Mouse (Mus musculus) yolk sac, embryonic 10.5 days (tissue): ENCODE measurements around the gene Tle3.

Experiments used
- DNase-seq: peaks from one replicate; pipeline ENCODE4 v3.0.0-alpha.2; 2017; ENCODE audit warnings: low spot score

The Tle3 gene

DNA sequence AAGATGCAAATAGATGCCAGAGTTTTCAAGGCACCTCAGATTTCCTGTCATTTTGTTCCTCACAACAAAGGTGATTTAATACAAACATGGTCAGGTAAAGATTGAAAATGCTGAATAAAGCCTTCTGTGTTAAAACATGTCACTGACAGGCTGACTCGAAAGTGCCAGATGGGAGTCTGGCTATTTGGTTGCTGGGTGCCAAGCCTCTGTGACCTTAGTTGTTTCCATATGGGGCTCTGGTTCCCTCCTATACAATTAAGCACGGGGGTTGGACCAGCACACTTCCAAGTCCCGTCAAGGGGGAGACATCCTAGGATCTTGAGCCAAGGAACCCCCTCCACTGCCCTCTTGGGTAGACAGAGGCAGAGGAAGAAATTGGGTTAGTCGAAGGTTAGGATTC, 13.2 kb upstream of the Tle3 start:
- DNase-seq = no peak

- DNase-seq = no peak
Measured at GRCm38 (mm10) chr9:61359741-61360140, 12.4 kb upstream of the Tle3 start.

- no peak for DNase-seq
Measured at GRCm38 (mm10) chr9:61360163-61360562, 12.0 kb upstream of the Tle3 start.

- peak; percentile 92 for DNase-seq
Measured at GRCm38 (mm10) chr9:61360727-61361631, 11.2 kb upstream of the Tle3 start.

DNA sequence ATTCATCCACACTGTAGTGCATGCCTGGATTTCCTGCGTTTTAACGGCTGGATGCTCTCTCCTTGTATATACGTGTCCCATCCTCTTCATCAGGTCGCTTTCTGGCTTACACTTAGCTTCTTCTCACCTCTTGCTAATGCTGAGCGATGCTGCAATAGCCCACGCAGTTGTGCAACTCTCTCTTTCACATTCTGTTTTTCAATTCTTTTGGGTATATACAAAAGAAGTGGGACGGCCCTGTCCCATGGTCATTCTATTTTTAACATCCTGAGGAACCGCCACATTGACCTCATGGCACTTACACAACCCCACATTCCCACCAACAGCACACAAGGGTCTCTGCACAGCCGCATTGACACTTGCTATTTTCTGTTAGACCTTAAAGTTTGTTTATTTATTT, 9.0 kb upstream of the Tle3 start:
- no peak for DNase-seq

- peak; percentile 58 for DNase-seq
Measured at GRCm38 (mm10) chr9:61366108-61366507, 6.1 kb upstream of the Tle3 start.

GRCm38 (mm10) chr9:61367156-61367555, 5.0 kb upstream of the Tle3 start:
- no peak for DNase-seq

DNA sequence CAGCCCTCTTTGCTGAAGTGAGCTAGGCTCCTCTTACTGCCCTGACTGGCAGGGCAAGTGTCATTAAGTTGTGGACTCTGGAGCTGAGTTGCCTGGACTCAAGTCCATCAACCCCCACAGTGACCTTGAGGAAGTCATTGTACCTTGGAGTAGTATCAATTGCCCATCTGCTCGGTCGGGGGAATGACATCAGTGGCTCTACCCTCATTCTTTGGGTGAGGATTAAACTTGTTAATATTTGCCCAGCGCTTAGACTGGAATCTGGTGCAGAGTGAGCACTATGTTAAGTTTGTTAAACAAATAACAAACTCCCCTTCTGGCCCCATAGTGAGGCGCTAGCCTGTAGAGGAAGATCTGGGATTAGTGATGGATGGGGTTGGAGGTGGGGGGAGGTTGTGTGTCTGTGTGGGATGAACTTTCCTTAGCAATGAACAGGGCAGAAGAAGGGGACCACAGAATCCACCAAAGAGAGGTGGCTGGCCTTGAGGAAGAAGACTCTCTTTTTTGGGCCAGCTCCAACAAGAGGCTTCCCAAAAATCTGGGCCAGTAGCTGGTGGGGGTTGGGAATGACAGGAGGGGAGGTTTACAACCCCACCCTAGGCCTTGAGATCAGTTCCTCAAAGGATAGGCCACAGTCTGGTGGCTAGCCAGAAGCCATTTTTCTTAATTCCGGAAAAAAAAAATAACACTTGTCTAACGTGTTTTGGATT, 4.2 kb upstream of the Tle3 start:
- peak; percentile 85 for DNase-seq

DNA sequence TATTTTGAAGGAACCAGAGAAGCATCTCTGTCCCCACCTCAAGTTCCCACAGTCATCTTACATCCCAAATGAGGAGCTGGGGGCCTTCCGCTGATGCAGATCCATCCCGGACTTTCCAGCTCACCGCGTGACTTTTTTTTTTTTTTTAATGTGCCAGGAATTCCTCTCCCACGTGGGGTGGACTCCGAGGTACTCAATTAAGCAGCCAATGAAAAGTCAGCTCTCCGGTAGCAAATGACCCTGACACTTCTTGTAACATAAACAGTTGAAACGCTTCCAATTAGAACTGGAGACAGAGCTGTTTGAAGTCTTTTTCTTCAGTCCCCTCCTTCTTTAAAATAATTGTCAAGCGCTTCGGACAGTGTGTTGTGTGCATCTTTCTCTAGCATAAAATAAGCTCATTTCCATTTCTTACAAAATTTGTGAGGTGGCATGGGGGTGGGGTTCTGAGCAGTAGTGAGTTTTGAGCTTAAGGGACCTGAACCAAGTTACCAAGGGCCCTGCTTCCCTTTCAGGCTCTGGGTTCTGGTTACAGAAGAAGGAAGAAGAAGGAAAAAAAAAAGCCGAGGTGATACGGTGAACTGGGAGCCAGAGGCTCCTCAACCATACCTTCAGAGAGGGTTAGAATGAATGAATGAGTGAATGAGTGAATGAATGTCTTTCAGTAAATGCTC, 3.5 kb upstream of the Tle3 start:
- DNase-seq = peak; percentile 93

DNA sequence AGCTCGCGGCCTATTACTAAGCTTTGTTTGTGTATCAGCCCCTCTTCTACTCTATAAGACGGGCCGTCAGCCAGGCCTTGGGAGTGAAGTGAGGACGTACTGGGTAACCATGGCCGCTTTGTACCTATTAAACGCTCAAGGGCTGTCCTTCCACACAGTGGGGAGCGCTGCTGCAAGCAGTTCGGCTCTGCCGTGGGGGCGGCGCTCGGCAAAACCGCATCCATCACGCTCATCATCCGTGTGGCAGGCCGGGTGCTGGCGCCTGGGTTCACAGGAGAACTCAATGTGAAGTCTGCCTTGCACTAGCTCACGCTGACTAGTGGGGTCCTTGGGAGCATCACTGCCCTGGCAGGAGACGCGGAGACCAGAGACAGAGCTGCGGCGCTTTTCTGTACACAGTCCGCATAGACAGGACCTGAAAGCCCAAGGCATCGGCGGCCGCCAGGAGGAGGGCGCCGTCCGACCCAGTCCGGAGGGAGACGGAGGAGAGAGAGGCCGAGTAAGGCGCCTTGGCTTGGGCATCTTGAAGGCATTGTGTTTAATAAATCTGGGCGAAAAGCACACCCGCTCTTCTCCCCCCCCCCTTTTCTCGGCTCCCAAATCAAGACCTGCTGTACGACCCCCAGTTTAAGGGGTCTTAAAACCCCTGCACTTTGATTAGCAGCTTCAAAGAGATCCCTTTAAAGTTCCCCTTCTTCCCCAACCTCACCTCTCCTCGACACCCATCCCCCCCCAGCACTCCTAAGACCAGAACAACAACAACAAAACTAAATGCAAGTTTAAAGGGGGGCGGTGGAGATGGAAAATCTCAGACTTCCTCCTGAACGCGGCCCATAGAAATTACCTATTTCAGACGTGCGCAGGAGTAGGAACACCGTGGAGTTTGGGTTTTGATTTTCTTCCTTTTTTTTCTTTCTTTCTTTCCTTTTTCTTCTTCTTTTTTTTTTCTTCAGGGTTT, 2.6 kb upstream of the Tle3 start:
- peak; percentile 69 for DNase-seq

DNA sequence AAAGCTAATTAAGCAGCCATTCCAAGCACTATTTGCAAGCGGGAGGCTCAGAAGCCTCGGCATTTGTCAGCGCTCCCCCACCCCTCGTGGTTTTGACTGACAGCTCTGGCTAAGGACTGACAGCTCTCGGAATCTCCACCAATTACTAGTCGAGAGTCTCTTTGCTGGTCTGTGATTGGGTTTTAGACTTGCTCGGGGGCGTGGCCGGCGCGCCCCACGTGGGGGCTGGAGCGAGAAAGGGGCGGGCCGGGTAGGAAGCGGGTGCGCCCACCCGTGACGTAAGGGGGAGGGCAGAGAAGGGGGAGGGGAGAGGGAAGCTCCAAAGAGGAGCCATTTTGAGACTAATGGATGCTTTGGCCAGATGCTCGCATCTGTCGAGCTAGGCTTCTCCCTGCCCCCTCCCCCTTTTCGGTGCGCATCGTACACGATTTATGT, 1.7 kb upstream of the Tle3 start:
- peak; percentile 99 for DNase-seq

GRCm38 (mm10) chr9:61370889-61371754, 1.0 kb upstream of the Tle3 start:
- DNase-seq = peak; percentile 71

DNA sequence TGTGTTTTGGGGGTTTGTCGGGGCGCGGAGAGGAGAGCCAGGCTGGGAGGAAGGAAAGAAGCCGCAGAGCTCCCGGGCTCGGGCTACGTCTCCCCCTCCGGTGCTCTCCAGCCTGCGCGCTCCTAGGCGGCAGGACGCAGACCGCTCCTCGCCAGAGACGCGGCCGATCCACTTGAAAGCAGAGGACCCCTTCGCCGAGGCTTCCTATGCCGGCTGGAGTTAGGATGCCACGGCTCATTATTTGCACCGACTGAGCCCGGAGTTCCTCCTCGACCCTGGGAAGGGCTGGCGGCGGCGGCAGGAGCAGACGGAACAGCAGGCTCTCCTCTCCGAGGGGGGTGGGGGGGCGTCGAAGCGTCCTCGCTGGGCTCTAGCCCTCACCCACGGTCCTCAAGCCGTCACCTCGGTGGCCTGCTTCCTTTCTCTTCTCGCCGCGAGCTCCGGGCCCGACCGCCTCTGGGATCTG, 377 bp downstream of the Tle3 start:
- DNase-seq = no peak

DNA sequence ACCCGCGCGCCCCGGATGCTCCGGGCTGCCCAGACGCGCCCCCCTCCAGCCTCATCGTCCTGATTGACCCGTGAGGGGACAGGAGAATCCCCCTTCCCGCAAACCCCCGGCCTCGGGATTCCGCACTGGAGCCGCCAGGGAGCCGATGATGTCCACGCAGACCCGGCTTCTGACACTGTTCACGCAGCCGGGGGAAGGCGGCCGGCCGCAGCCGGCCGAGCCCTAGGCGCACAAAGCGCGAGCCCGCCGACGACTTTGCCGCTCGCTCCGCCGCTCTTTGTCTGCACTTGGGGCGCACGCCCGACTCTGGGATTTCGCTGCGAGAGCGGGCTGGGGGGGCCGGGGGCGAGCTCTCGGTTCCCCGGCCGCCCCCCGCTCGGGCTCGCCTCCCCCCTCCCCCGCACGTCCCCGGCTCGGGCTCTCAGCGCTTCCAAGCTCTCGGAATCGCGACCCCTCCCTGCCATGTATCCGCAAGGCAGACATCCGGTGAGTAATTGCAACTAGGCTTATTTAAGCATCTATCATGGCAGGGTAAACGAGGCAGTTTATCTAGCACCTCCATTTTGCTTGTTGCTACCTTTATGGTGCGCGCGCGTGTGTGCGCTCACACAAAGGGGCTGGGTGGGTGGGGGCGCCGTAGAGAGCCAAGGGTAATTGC, 939 bp downstream of the Tle3 start:
- DNase-seq = peak; percentile 69

DNA sequence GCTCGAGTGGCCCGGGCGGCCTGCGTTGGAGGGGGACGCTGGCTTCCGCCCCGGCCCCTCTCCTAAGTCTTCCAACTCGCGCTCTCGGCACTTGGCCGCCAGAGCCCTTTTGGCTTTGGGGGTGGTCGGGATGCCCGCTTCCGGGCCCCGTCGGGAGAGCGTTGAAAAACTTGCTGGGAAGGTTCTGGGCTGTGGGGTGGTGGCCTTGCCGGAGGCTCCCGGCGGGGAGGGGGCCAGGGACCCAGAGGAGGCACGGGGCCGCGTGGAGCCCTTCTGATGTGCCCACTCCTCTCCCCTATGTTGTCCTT, 1.4 kb downstream of the Tle3 start:
- DNase-seq = no peak

DNA sequence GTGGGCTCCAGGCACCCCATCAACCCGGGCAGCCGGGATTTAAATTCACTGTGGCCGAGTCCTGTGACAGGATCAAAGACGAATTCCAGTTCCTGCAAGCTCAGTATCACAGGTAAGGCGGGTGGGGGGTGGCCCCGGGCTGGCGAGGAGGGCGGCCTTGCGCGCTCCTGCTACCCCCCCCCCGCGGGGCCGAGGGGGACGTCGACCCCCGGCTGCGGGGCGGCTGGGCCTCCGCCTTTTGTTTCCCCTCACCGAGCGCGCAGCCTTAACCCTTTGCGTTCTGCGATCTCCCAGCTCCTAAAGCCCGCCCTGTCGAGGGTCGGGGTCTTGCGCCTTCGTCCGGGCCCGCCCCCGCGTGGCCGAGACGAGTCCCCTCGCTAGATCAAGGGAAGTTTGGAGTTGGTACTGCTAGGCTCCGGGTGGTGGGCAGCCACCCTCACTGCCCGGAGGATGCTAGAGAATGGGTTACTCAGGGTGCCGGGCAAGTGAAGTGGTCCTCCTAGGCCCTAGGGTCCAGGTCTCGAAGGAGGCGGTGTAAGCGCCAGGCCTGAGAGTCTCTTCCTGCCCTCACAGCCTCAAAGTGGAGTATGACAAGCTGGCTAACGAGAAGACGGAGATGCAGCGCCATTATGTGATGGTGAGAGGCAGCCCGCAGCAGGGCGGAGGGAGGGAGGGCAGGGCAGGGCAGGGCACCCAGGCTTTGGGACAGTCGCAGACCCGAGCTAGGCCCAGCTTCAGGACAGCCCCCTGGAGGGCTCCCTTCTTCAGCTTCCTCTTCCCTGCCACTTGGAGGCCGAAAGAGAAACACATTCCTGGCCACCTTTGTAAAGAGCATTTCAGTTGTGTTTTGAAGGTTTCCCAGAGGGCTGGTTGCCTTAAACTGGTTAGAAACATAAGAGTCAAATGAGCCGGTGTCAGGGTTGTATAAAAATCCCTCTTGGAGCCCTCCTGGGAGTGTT, 2.1 kb downstream of the Tle3 start:
- DNase-seq = peak; percentile 65

DNA sequence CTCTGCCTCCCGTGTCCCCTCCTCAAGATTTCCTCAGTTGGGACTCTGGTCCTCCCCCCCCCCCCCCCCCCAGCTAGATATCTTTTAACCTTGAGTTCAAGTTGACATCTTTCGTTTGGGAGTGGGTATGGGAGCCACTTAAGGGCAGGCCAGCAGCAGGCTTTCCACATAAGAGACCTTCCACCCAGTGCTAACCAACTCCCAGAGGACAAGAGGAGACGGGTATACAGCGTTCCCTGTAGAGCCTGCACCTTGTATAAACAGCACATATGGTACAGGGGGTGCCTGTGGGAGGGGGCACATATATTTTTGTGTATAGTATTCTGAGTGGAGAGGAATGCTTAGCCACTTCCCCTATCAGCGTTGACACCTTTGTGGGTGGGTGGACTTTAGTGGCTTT, 2.8 kb downstream of the Tle3 start:
- DNase-seq = no peak

DNA sequence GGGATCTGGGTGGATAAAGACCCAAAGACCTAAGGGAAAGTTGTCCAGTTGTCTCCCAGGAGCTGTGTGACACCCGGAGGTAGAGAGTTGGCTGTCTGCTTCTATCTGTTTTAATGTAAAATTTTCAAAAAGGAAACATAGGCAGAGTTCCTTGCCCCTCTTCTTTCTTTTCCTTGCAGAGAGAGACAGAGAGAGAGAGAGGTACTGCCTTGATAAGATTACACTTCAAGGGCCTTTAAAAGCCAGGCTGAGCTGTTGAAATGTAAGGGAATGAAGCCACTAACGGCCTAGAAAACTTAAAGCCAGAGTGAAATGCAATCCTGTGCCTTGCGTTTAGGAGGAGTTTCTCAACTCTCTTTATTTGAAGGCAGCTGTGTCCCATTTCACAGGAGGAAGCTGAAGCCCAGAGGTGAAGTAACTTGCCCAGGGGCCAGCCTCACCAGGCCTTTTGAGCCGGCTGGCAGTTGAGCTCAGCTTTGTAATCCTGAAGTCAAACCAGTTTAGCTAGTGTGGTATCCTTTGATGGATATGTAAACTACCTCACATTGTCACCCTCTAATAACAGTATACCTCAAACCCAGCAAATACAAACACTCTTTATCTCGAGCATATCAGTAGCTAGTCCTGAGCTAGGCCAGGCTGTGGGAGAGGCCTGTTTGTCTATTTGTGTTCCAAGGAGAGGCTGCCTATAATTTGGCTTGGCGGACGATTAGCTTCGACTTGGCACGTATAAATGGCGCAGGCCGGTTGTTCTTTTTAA, 3.8 kb downstream of the Tle3 start:
- no peak for DNase-seq
